Mouse (Mus musculus) central nervous system, embryonic 11.5 days (tissue): ENCODE data around the gene Ptprh. TPM values are rescaled to one million over a fixed set of nuclear protein-coding genes. Genes with fewer than 3 reads are reported as not detected.

Experiments used
- polyA plus RNA-seq: library from polyadenylated mRNA; depleted of rRNA; stranded (reverse); fragments of >200 nt; gene quantifications from 2 replicates; pipeline ENCODE4 v1.2.3, GENCODE M21; 2012; rRNA removed

Ptprh gene
- 0.14 and 0.18 TPM in 2 replicates for polyA plus RNA-seq

GRCm38 (mm10) chr7:4603873-4604272, at the start of gene Ptprh:
Gene Ptprh, minus strand, starts transcription at chr7:4604041.

GRCm38 (mm10) chr7:4631031-4631430, 27.2 kb upstream of the Ptprh start, which contains the start of gene Tmem86b:
Gene Tmem86b, minus strand, starts transcription at chr7:4631422.

GRCm38 (mm10) chr7:4547221-4547641, 56.6 kb downstream of the Ptprh start, which contains the start of gene Syt5:
Gene Syt5, minus strand, starts transcription at chr7:4547541.

DNA sequence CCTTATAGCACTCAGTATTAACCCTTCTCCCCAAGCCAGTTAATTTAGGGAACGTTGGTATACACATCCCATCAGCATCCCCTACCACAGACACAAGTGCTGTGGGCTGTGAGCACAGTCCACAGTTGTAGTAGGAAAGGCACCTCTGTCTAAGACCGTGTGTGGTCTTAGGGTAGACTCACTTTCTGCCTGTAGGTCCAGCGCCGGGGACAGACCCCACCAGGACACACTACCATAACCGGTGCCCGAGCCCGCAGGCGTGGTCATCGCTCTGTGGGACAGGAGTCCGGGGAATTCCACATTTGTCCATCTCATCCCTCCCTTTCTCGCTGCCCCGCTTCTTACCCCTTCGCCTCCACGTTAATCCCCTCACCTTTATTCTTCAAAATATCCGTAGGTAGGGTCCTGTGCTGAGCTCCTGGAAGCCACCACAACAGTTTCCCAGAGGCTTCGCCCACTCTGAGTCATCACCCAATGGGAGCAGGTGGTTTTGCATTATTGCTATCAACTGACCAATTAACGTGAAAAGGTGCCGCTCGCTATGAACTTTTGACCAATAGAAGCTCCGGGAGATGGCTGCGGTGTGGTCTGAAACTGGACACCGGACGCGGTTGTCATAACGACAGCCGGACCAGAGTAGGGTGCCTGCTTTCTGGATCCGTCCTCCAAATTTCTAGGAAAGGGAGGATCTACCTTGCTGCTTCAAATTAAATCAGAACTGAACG, 71.7 kb downstream of the Ptprh start, which contains the start of gene Dnaaf3:
TSS of gene Dnaaf3 (minus strand) at position 449 of the 725 bp plus-strand sequence.

DNA sequence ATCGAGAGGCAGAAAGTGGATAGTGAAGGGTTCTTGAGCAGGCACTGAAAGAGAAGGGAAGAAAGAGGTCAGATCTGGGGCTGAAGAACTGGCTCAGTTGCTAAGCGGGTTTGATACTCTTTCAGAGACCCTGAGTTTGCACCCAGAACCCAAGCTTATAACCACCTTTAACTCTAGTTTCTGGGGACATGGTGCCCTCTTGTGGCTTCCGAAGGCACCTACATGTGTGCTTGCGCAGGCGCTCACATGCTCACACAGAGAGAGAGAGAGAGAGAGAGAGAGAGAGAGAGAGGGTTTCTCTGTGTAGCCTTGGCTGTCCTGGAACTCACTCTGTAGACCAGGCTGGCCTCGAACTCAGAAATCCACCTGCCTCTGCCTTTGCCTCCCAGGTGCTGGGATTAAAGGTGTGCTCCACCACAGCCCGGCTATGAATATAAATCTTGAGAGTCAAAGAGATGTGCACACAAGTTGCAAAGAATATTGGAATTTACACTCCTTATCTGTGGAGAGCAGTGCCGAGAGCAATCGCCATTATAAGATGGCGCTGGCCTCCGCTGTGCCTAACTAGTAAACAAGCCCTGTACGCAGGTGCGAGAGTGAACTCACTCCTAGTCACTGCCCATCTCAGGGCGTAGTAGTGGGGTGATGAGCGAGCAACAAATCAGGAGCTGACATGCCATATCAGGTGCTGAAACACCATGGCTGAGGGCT, 79.5 kb downstream of the Ptprh start, which contains the start of gene Tnni3:
TSS of gene Tnni3 (minus strand) at position 18 of the 711 bp plus-strand sequence.

GRCm38 (mm10) chr7:4516332-4517050, 87.3 kb downstream of the Ptprh start, which contains the start of gene Tnnt1:
Gene Tnnt1, minus strand, starts transcription at chr7:4516382.

DNA sequence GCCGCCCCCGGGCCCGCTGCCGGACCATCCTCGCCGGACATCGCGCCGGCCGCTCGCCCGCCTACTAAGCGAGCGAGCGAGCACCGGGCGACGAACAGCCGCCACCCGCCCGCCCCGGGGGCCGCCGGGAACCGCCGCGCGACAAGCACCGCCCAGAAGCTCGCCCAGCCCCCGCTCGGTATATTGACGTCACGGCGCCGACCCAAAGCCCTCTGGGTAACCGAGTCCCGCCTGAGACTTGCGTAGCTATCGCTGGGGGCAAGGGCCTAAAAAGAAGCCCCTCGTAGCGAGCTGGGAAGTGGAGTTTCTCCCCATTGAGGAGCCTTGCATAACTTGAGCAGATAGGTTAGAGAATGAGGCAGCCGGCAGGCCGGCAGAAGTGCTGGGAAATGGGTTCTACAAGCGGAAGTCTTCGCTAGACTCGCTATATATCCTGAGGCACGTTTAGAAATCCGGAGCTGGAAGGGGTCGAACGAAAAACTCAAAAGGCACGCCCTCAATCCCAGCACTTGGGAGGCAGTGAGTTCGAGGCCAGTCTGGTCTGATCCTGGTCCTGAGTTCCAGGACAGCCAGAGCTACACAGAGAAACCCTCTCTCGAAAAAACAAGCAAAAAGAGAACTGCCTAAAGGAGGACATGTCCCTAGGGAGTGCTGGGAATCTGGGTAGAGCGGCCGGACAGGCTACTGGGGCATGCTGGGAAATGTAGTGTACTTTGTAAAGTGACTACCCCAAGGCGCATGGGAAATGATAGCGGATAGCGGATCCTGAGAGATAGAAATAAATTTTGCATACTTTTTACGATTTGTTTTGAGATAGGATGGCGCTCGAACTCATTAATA, 102.1 kb downstream of the Ptprh start, which contains the start of gene Ppp1r12c:
TSS of gene Ppp1r12c (minus strand) at position 123 of the 840 bp plus-strand sequence.

Other genes starting within 250 kb of the Ptprh start
- gene Gp6, start 206.3 kb downstream of the Ptprh start, polyA plus RNA-seq, result 0.22 and 0.39 TPM in 2 replicates
- 26.7 and 28.3 TPM in 2 replicates for gene Rdh13, start 158.4 kb downstream of the Ptprh start, polyA plus RNA-seq
- gene Eps8l1, start 143.4 kb downstream of the Ptprh start, polyA plus RNA-seq, result 1.7 and 4.5 TPM in 2 replicates
- 92.1 and 120 TPM in 2 replicates for gene Ppp1r12c, start 102.4 kb downstream of the Ptprh start, polyA plus RNA-seq
- gene Tnnt1, start 87.7 kb downstream of the Ptprh start, polyA plus RNA-seq, result 19.4 and 82.3 TPM in 2 replicates
- 28.7 and 43.3 TPM in 2 replicates for gene Tnni3, start 79.8 kb downstream of the Ptprh start, polyA plus RNA-seq
- gene Dnaaf3, start 71.6 kb downstream of the Ptprh start, polyA plus RNA-seq, result 6.1 and 6.7 TPM in 2 replicates
- gene Syt5, start 56.5 kb downstream of the Ptprh start, polyA plus RNA-seq, result 11.1 and 11.5 TPM in 2 replicates
- 25.3 and 29.9 TPM in 2 replicates for gene Tmem86b, start 27.4 kb upstream of the Ptprh start, polyA plus RNA-seq
- gene Ppp6r1, start 55.0 kb upstream of the Ptprh start, polyA plus RNA-seq, result 80.4 and 91.8 TPM in 2 replicates
- gene Hspbp1, start 81.0 kb upstream of the Ptprh start, polyA plus RNA-seq, result 57.7 and 58.5 TPM in 2 replicates
- gene Brsk1, start 86.6 kb upstream of the Ptprh start, polyA plus RNA-seq, result 43.1 and 53.5 TPM in 2 replicates
- gene Tmem150b, start 121.2 kb upstream of the Ptprh start, polyA plus RNA-seq, result 0.12 TPM in 1 of 2 replicates, not detected in the other
- gene Kmt5c, start 136.1 kb upstream of the Ptprh start, polyA plus RNA-seq, result 164 and 180 TPM in 2 replicates
- 73.2 and 102 TPM in 2 replicates for gene Cox6b2, start 149.1 kb upstream of the Ptprh start, polyA plus RNA-seq
- gene Fam71e2, start 167.3 kb upstream of the Ptprh start, polyA plus RNA-seq, result not detected in 2 replicates
- gene Il11, start 178.8 kb upstream of the Ptprh start, polyA plus RNA-seq, result 0.10 and 0.12 TPM in 2 replicates
- not detected in 2 replicates for gene Tmem190, start 178.9 kb upstream of the Ptprh start, polyA plus RNA-seq
- gene Tmem238, start 185.6 kb upstream of the Ptprh start, polyA plus RNA-seq, result 2.8 and 3.2 TPM in 2 replicates
- 672 and 775 TPM in 2 replicates for gene Rpl28, start 188.8 kb upstream of the Ptprh start, polyA plus RNA-seq
- gene Ube2s, start 208.5 kb upstream of the Ptprh start, polyA plus RNA-seq, result 468 and 512 TPM in 2 replicates
- gene Shisa7, start 240.7 kb upstream of the Ptprh start, polyA plus RNA-seq, result 14.0 and 22.4 TPM in 2 replicates